Mouse (Mus musculus): Measurements from ENCODE around the gene Kif26b. TPM values are rescaled to one million over a fixed set of nuclear protein-coding genes. Genes with fewer than 3 reads are reported as not detected.

Kif26b gene
- polyA plus RNA-seq, 1 experiment from 2014 or later: 4.9 TPM

DNA sequence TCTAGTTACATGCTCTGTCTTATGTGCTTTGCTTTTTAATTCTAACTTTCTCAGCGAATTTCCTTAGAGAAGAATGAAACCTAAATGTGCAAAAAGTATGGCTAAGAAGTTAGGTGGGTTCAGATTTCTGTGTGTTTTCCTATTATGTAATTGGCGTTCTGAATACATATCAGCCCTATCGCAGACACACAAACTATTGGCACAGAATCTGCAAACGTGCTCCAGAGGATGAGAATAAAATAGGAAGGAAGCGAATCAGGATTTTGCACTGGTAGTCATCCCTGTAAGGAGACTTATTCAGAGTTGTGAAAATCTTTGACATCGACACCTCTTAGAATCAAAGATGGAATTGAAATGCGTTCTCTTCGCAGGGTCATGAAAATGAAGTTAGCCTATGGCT lies 270.0 kb downstream of the Kif26b start:
- 74% methylated on average over 8 of the region's 8 CpGs for WGBS
- Histone ChIP-seq H3K4me1 (replicated peaks) (peaks cover 33% of the 10 kb centered on the region), H3K27me3 (ENCODE audit: insufficient read depth, poor library complexity, severe bottlenecking) (no peaks in the 10 kb centered on the region), H3K36me3 (no peaks in the 10 kb centered on the region), H3K9me3 (no peaks in the 10 kb centered on the region), H3K27ac (peak overlapping the region; percentile 69; the same call in 1 of the 2 replicates), H3K4me3 (peak overlapping the region; percentile 38)
- DNase-seq (ENCODE audit: low spot score): no peak

DNA sequence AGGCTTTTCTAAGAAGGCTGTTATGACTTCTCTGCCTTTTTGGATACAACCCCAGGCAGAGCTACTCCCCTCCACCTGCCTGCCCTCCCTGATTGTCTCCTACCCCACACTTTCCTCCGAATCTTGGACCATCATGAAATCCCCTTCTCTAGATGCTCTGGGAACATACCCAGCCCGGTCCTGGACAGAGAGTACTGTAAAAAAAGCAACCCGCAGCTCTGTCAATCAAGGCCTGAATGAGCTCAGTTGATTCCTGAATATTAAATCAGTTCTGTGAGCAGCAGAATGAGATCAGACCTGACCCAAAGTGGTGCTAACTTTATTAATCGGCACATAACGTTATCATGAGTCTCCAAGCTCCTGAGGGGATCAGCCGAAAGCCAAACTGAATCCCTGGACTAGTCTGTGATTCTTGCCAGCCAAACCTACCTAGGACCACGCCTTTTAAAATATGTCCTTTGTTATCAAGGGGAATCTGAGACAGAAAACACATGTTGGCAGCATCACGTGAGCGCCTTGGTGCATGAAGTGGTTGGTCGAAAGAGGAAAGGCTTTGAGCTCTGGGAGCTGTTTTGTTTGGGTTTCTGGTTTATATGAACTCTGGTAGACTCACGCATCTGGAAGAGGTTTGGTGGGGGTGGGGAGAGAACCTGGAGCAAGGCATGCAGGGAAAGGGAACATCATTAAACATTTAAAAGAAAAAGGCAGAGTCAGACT lies 271.1 kb downstream of the Kif26b start:
- H3K27me3 ChIP-seq (ENCODE audit: insufficient read depth, poor library complexity, severe bottlenecking): no peaks in the 10 kb centered on the region
- H3K9me3 ChIP-seq: no peaks in the 10 kb centered on the region
- peaks cover 37% of the 10 kb centered on the region for H3K4me1 ChIP-seq (replicated peaks)
- no peak overlapping the region for H3K4me3 ChIP-seq
- no peaks in the 10 kb centered on the region for H3K36me3 ChIP-seq
- DNase-seq (ENCODE audit: low spot score): peak; percentile 34
- peak overlapping the region; percentile 59 for H3K27ac ChIP-seq
- WGBS: 72% methylated on average over 11 of the region's 11 CpGs

DNA sequence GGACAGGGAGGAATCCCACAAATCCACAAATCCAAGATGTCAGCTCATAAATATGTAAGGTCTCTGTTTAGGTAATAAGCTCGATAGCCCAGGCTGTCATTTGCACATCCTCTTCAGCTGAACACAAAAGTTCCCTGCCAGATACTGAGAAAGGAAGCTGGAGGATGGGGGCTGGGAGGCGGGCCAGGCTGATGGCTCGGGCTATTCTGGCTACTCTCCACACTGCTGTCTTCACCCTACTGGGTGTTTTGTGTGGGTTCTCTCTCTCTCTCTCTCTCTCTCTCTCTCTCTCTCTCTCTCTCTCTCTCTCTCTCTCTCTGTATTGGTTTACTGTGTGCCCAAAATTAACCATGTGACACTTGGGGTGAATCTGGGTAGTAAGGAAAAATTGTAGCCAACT lies 274.2 kb downstream of the Kif26b start:
- no peaks in the 10 kb centered on the region for H3K27me3 ChIP-seq (ENCODE audit: insufficient read depth, poor library complexity, severe bottlenecking)
- peaks cover 36% of the 10 kb centered on the region for H3K4me1 ChIP-seq (replicated peaks)
- no peaks in the 10 kb centered on the region for H3K36me3 ChIP-seq
- peak overlapping the region; percentile 29 for H3K27ac ChIP-seq
- DNase-seq (ENCODE audit: low spot score): no peak
- no peaks in the 10 kb centered on the region for H3K9me3 ChIP-seq
- H3K4me3 ChIP-seq: no peak overlapping the region
- 46% methylated on average over 3 of the region's 3 CpGs for WGBS

DNA sequence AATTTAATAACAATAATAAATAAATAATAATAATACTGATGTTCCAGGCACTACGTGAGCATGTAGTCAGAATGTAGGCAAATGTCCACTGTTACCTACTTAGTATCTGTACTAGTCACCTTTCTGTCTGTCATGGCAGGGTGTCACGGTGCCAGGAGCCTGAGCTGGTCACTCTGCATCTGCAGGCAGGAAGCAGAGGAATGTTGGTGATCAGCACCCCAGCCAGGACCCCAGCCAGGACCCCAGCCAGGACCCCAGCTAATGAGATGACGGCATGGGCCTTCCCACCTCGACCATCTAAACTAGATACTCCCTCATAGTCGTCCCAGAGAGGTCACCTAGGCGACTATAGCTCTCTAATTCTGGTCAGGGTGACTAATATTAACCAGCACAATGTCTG lies 288.6 kb downstream of the Kif26b start:
- H3K27me3 ChIP-seq (ENCODE audit: insufficient read depth, poor library complexity, severe bottlenecking): no peaks in the 10 kb centered on the region
- no peak for DNase-seq (ENCODE audit: low spot score)
- no peak overlapping the region for H3K27ac ChIP-seq
- no peaks in the 10 kb centered on the region for H3K4me1 ChIP-seq (replicated peaks)
- H3K36me3 ChIP-seq: no peaks in the 10 kb centered on the region
- no peak overlapping the region for H3K4me3 ChIP-seq
- WGBS: 85% methylated on average over 6 of the region's 6 CpGs
- no peaks in the 10 kb centered on the region for H3K9me3 ChIP-seq

DNA sequence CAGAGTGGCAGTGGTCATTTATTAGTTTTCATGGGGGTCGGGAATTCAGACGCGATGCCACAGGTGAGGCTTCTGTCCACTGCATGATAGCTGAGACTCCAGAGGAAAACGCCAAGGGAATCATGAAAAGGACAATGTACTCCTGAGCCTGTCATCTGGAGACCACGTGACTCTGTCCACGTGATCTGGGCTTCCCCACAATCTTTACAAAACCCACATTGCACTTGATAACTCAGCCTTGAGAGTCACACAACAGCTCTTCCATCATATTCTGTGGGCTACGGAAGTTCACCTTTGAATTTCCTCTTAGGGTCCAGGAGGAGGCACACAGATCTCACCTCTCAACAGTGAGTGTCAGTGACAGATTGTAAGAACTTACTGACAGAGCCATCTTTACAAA lies 290.1 kb downstream of the Kif26b start:
- H3K4me3 ChIP-seq: no peak overlapping the region
- H3K4me1 ChIP-seq (replicated peaks): no peaks in the 10 kb centered on the region
- H3K27me3 ChIP-seq (ENCODE audit: insufficient read depth, poor library complexity, severe bottlenecking): no peaks in the 10 kb centered on the region
- no peaks in the 10 kb centered on the region for H3K9me3 ChIP-seq
- no peaks in the 10 kb centered on the region for H3K36me3 ChIP-seq
- WGBS: 90% methylated on average over 7 of the region's 7 CpGs
- no peak for DNase-seq (ENCODE audit: low spot score)
- H3K27ac ChIP-seq: no peak overlapping the region

DNA sequence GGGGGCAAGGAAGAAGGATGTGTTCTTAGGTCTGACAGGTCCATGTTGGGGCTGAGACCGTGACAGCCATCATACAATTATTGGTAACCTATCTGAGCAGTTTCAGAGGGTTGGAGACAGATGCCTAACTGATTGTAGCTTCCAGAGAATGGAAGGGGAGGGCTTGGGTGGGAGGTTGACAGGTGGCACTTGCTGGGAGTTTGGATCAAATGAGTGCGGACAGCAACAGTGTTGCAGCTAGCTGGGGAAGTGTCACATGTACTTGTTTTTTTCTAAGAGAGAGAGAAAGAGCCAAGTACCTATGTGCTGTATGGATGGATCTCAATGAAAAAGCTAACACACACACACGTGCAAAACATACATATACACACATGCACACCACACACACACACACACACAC lies 291.2 kb downstream of the Kif26b start:
- DNase-seq (ENCODE audit: low spot score): no peak

DNA sequence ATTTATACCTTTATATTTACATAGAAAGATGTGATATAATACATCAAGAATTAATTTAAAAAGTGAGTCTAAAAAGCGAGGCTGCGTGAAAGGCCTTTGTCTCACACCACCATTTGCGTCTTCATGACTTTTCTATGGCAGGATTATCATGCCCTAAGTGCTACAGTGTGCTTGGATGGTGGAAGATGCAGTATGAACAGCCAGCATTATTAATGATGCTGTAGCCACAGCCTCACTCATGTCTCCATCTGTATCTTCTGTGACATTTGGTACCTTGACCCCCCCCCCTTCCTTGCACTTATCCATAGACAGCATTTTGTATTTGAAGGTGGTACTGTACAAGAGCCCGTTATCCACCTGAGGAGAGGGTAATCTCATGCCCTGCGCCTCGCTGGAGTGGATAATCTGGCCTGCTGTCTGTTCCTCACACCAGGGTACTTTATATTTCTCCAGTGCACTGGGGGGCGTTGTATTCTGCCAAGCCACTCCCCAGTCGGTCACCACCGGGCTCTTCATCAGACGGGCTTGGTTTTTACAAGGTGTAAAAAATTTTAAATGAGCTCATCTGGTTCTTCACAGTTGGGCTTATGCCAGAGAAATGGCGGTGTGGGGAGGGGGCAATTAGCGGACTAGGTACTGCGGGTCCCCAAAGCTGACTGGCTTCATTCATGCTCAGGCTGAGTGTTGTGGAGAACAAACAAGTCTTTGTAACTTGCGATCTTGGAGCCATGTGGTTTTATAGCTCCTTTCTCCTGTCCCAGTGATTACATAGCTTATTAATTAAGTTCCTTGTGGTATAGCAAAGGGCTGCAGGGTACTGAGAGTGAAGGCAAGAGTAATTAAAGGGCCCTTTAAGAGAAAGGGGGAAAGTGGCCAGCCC lies 291.9 kb downstream of the Kif26b start:
- no peak for DNase-seq (ENCODE audit: low spot score)
- no peaks in the 10 kb centered on the region for H3K9me3 ChIP-seq
- no peaks in the 10 kb centered on the region for H3K36me3 ChIP-seq
- WGBS: 83% methylated on average over 14 of the region's 14 CpGs
- no peaks in the 10 kb centered on the region for H3K27me3 ChIP-seq (ENCODE audit: insufficient read depth, poor library complexity, severe bottlenecking)
- no peak overlapping the region for H3K27ac ChIP-seq
- H3K4me3 ChIP-seq: no peak overlapping the region
- peaks cover 7% of the 10 kb centered on the region; the same call in 1 of the 2 replicates for H3K4me1 ChIP-seq (replicated peaks)

More for the DNA sequence above, 291.2 kb downstream of the Kif26b start:
- no peaks in the 10 kb centered on the region for H3K9me3 ChIP-seq
- H3K36me3 ChIP-seq: no peaks in the 10 kb centered on the region
- H3K27me3 ChIP-seq (ENCODE audit: insufficient read depth, poor library complexity, severe bottlenecking): no peaks in the 10 kb centered on the region
- 87% methylated on average over 3 of the region's 3 CpGs for WGBS
- no peak overlapping the region for H3K27ac ChIP-seq
- H3K4me3 ChIP-seq: no peak overlapping the region
- H3K4me1 ChIP-seq (replicated peaks): no peaks in the 10 kb centered on the region

DNA sequence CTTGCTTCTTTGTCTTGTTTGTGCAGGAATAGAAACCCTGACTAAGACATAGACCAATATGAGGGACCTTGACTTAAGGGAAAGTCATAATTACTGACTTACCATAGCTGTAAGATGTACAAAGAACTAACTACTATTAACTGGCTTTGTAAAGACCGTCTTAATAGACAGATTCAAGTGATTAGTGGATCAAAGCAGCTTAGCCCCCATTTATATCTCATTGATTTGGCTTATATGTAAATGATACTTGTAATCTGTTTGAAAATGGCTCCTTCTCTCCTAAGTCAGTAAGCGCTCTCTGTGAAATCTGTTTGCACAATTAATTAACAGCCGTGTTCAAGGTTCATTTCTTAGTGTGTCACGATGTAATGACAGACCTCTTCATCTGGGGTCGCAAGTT lies 295.9 kb downstream of the Kif26b start:
- H3K4me1 ChIP-seq (replicated peaks): peaks cover 12% of the 10 kb centered on the region; the same call in 1 of the 2 replicates
- no peak for DNase-seq (ENCODE audit: low spot score)
- 81% methylated on average over 5 of the region's 5 CpGs for WGBS
- no peaks in the 10 kb centered on the region for H3K27me3 ChIP-seq (ENCODE audit: insufficient read depth, poor library complexity, severe bottlenecking)
- no peak overlapping the region for H3K4me3 ChIP-seq
- no peak overlapping the region for H3K27ac ChIP-seq
- no peaks in the 10 kb centered on the region for H3K36me3 ChIP-seq
- no peaks in the 10 kb centered on the region for H3K9me3 ChIP-seq

DNA sequence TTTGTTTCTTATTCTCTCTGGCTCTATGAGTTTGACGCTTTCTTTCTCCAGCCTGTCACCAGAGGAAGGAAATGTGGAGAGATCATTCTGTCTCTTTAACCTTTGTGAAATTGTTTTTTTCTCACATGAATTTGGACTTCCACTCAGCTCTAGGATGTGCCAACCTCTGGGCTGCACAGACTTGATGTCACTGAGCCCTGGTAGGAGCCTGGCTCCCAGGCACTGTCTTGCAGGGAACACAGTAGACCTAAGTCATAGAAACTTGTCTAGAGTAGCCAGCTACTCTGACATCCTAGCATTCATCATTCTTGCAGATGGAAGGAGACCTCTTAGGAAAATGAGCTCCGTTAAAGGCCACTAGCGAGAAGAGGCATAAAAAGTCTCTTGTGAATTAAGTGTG lies 298.3 kb downstream of the Kif26b start:
- DNase-seq (ENCODE audit: low spot score): no peak
- peaks cover 12% of the 10 kb centered on the region; the same call in 1 of the 2 replicates for H3K4me1 ChIP-seq (replicated peaks)
- H3K27me3 ChIP-seq (ENCODE audit: insufficient read depth, poor library complexity, severe bottlenecking): no peaks in the 10 kb centered on the region
- 95% methylated on average over 3 of the region's 3 CpGs for WGBS
- no peaks in the 10 kb centered on the region for H3K9me3 ChIP-seq
- no peaks in the 10 kb centered on the region for H3K36me3 ChIP-seq
- no peak overlapping the region for H3K27ac ChIP-seq
- no peak overlapping the region for H3K4me3 ChIP-seq

DNA sequence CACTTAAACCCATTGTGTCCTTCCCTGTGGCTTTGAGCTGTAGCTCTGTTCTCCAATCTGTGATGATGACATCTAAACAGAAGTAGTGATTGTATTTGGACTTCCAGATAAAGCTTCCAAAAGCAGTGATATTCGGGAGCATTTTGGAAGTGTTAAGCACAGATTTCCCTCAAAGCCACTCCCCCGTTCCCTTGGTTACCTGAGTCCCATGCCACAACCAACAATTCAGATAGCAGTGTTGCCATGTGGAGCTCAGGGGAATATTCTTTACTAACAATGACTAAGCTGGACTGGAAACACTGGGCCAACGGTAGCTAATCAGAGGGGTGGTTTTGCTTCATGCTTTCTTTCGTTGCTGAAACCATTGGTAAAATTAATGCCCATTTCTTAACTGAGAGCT lies 300.5 kb downstream of the Kif26b start:
- Histone ChIP-seq H3K27ac (no peak overlapping the region), H3K9me3 (no peaks in the 10 kb centered on the region), H3K27me3 (ENCODE audit: insufficient read depth, poor library complexity, severe bottlenecking) (no peaks in the 10 kb centered on the region), H3K4me3 (no peak overlapping the region), H3K36me3 (no peaks in the 10 kb centered on the region), H3K4me1 (replicated peaks) (peaks cover 12% of the 10 kb centered on the region; the same call in 1 of the 2 replicates)
- WGBS: 85% methylated on average over 4 of the region's 4 CpGs
- DNase-seq (ENCODE audit: low spot score): no peak

DNA sequence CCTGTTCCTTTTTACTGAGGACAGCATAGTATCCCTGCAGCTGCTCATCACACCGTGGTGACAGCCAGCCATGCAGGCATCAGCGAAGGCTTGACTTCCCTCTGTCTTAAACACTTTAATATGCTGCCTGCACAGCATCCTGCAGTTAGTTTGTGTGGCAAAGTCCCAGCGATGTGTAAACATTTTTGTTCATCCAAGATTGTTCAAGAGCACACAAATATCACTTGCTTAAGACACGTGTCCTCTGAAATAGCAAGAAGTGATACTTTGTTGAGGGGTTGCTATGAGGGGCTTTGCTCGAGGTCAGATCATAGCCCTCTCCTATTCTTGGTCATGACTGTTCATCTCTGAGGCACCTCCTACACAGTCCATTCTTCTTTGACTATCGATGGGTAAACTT lies 303.6 kb downstream of the Kif26b start:
- H3K27me3 ChIP-seq (ENCODE audit: insufficient read depth, poor library complexity, severe bottlenecking): no peaks in the 10 kb centered on the region
- no peak for DNase-seq (ENCODE audit: low spot score)
- H3K36me3 ChIP-seq: no peaks in the 10 kb centered on the region
- H3K27ac ChIP-seq: no peak overlapping the region
- H3K4me3 ChIP-seq: no peak overlapping the region
- 84% methylated on average over 6 of the region's 6 CpGs for WGBS
- 0 out of 2 replicates have a peak, but pooled peaks cover 5% of the 10 kb centered on the region for H3K4me1 ChIP-seq (replicated peaks)
- no peaks in the 10 kb centered on the region for H3K9me3 ChIP-seq

DNA sequence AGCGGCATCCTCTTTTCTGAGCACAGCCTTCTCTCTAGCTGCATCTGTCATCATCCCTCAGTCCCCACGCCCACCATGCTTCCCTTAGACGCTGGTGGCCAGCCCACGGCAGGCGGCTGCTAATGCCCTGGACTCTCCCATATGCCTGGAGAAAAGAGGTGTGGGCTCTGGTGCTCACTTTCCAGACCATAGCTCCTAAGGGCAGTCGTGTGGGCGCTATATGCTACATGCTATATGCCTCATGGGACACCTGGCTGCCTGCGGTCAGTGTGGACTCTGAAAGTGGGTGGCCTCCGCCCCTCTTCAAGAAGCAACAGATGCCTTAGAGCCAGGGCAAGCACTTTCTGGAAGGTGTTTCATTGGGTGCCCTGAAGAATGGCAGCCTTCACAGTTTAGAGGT lies 306.9 kb downstream of the Kif26b start:
- Histone ChIP-seq H3K9me3 (no peaks in the 10 kb centered on the region), H3K4me1 (replicated peaks) (0 out of 2 replicates have a peak, but pooled peaks cover 5% of the 10 kb centered on the region), H3K36me3 (no peaks in the 10 kb centered on the region), H3K27me3 (ENCODE audit: insufficient read depth, poor library complexity, severe bottlenecking) (no peaks in the 10 kb centered on the region), H3K4me3 (no peak overlapping the region), H3K27ac (no peak overlapping the region)
- WGBS: 79% methylated on average over 9 of the region's 9 CpGs
- DNase-seq (ENCODE audit: low spot score): no peak

DNA sequence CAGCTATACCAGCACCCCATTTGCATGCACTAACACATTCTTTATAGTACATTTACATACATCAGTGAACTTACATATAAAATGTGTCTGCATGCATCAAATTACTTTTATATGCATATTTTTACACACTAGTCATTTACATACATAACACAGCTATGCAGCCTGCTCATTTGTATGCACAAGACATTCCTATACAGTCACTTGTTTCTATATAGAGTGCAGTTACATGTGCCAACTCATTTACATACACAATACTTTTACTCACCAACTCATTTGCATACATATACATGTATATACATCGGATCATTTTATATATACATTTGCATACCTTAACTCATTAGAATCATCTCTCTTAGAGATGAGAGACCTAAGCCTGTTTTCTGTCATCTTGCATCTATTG lies 308.1 kb downstream of the Kif26b start:
- WGBS: 90% methylated on average over 1 of the region's 1 CpGs
- Histone ChIP-seq H3K9me3 (no peaks in the 10 kb centered on the region), H3K4me1 (replicated peaks) (0 out of 2 replicates have a peak, but pooled peaks cover 5% of the 10 kb centered on the region), H3K36me3 (no peaks in the 10 kb centered on the region), H3K27ac (no peak overlapping the region), H3K4me3 (no peak overlapping the region), H3K27me3 (ENCODE audit: insufficient read depth, poor library complexity, severe bottlenecking) (no peaks in the 10 kb centered on the region)
- DNase-seq (ENCODE audit: low spot score): no peak

Data from hindbrain, embryonic 10.5 days (tissue).